Mouse (Mus musculus) monocyte, adult 2 months (primary cell): Measurements from ENCODE around the gene Tectb.
"Not testable (repeated sequence)": the region's sequence is repeated elsewhere in the genome, so short reads cannot be mapped to it uniquely, and the experiment has no call there.

Source experiments
- DNase-seq, 2 experiments: peaks; one replicate each; pipeline ENCODE4 v3.0.0; 2022; ENCODE audit warnings: low spot score in 2 of 2, low read depth in 1 of 2

Tectb gene

DNA sequence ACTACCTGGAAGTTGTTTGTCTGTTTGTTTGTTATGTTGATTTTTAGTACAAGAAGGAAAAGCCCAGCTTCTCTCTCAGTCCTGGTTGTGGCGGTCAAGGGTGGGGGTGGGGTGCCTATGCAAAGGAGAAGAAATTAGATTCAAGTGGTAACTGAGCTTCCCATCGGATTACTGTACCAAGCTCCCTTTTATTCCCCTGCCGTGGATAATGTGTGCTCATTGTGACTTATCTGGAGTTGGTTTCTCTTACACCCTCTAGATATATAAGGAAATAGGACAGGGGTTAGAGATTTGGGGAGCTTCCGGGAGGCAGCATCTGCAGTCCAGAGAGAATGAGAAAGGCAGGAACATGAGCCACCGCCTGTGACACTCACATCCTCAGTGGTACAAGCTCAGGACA lies at the start of gene Tectb:
Gene Tectb, plus strand, starts transcription at position 301 of the 400 bp plus-strand sequence.
- DNase-seq: no peak

DNA sequence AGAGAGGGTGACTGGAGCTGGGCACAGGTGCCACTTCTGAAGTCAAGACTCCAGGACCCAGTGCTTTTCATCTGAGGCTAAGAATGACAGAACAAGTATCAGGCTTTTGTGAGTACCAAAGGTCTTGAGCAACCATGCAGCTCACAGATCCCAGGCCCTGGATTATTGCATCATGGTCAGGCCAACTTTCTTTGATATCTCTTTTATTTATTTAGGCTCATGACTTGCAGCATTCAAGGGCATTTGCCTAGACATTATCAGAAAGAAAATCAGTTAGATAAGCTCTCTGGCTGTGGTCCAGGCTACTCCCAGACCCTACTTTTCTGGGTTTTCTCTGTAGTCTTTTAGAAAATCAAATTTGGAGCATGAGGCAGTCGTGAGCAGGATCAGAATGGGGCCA lies 48.8 kb upstream of the Tectb start:
- no peak for DNase-seq

DNA sequence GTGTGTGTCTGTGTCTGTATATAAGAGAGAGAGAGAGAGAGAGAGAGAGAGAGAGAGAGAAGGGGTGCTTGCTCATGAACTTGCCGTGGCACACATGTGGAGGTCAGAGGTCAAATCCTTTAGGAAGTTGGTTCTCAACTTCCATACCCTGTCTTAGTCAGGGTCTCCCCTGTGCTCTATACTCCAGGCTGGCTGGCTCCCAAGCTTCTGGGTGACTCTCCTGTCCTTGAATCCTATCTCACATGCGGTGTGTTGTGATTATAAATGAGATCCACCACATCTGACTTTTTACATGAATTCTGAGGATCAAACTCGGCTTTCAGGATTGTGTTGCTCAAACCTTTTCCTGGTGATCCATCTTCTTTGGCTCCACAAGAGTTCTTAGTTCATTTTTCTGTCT lies 48.1 kb upstream of the Tectb start:
- no peak for DNase-seq

DNA sequence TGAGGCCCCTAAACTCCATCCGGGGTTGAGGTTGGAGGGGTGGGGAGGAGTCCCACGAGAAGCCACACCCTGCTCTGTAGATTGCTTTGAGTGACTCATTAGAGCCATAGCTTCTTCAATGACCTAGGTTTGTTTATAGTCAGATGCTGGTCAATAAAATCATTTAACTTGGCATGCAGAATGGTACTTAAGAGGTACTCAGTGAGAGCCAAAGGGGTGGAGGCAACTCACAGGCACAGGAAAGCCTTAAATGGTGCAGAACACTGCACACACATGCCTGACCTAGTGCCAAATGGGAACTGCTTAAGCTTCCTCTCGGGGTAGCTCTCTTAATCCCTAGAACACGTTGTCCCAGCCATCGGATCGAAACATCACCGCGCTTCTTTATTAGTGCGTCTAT lies 46.0 kb upstream of the Tectb start:
- no peak for DNase-seq

DNA sequence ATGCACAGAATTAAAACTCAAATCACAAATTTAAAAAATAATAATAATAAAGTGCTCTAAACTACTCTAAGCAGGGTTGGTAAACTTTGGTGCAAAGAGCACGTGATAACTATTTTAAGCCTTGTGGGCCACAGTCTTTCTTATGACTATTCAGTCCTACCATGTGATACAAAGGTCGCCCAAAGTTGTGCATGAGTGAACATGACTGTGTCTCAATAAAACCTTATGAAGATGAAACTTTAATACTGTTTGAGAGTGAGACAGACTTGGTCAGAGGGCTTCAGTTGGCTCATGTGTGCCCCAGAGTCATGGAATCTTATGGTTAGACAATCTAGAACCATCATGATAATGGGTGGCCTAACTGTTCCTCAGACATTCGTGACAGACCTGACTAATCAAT lies 44.6 kb upstream of the Tectb start:
- no peak for DNase-seq

DNA sequence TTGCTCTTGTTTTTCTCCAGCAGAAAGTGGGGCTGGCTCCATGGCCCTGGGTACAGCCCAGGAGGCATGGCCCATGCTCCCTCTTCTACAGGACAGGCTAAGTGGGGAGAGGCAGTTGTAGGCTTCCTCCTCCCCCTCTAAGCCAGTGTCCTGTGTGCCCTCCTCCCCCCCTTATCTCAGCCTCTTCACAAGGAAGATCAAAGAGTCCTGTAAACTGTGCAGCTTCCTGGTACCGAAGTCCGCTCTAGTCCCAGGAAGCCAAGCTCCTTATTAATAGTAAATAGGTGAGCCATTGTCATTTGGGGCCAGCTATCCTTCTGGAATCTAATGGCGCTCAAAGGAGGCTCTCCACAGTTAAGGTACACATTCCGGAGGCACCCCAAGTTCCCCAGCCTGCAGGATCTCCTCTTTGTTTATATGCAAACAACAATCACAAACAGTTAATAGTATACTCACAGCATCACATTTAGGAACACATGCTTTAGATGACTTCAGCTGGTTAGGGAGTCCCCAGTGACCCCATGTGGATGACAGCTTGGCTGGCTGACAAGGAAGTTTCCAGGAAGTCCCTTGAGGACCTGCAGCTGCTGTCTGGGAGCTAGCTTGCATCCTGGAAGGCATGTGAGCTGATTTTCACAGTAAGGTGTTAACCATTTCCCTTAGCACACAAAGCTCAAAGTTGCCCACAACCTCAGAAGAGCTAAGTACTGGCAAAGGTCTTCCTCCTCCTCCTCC lies 43.7 kb upstream of the Tectb start:
- DNase-seq: no peak

DNA sequence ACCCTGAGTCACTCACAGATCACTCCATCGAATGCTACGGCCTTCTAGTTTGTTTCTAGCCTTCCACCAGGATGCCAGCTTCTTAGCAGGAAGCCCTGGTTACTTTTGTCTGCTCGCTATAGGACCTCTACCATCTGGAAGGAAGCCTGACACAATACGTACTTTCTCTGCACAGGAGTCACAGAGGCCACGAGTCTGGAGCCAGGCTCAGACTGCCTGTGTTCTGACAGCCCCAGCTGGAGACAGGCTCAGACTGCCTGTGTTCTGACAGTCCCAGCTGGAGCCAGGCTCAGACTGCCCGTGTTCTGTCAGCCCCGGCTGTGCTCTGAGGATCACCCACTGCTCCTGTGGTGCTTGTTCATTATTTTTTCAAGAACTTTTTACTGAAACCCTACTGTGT lies 42.6 kb upstream of the Tectb start:
- no peak for DNase-seq

DNA sequence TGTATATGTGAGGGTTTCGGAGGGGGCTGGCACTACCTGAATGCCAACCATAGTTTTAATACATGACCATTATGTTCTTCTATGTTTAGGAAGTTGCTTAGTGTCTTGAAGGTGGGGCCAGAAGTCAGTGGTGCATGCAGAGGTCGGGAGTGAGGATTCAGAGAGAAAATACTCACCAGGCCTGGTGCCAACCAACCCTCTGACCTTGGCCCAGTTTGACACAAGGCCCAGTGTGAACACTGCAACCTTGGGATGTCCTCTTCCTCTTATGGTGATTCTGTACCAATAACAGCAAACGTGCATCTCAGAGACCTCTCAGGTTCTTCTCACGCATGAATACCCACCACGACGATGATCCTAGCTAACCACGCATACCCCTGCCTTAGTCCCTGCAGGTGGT lies 42.0 kb upstream of the Tectb start:
- no peak for DNase-seq

DNA sequence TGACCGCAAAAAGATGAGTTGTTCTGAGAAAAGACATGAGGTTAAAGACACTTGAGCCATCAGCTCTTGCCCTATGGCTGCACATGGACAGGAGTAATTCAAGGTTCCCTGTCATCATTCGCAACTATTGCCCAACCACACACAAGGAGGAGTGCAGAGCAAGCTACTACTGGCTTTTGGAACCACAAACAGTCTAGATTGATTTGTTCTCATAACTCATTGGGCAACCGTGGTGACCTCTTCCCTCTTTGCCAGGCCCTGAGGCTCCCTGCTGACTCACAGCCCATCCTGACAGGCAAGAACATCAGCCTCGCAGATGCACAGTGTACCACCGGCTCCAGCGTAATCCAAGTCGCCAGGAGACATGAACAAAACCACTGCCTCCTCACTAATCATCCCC lies 41.2 kb upstream of the Tectb start:
- peak; percentile 8 to 61 for DNase-seq

DNA sequence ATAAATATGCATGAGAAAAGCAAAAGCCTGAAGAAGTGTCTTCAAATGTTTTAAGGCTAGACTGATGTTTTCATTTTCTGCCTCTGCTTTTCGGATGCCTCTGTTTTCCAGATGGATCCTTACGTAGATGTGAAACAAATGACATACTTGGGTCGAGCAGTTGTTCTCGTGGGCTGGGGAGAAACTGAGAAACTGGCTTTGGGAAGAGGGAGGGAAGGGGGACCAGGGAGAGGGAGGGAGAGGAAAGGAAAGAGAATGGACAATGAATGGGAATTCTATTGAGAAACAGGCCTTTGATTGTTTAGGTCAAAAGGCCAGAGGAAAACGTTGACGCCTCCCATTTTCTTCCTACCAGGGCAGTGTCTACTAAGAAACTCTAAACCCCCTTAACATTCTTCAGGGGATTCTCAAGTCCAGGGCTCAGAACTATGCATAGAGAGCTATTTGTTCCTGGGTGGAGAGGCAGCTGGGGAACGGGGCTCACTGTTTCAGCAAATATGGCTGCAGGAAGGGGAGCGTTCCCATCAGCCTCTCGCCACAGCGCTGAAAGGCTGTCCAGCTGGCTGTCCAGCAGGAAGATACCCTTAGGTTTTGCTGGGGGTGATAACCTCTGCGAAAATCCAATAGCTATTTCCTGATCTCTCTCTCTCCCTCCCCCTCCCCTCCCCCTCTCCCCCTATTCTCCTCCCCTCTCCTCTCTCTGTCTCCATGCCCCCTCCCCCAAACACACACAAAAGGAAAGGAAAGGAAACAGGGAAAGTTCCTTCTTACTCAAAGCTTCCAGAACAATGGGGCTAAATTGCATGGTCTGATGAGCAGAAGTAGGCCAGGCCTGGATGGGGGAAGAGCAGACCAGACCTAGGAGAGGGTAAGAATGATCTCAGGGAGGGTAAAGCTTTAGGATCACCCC lies 36.9 kb upstream of the Tectb start:
- DNase-seq: no peak

DNA sequence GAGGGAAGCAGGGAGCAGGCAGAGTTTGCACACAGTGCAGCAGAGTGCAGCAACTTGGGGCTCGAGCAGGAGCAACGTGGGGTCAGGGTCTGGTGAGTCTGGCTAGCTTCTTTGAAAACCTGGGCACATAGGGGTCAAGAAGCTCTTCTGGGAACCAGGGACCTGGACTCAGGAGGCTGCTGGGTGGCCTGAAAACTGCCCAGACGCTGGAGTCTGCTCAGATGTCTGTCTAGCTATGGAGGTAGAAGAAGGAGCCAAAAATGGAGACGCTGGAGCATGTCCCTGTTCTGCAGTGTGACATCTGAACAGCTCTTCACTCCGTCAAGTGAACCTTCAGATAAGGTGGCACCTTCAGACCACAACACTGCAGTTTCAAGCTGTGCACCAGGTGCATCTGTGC lies 35.8 kb upstream of the Tectb start:
- no peak for DNase-seq

DNA sequence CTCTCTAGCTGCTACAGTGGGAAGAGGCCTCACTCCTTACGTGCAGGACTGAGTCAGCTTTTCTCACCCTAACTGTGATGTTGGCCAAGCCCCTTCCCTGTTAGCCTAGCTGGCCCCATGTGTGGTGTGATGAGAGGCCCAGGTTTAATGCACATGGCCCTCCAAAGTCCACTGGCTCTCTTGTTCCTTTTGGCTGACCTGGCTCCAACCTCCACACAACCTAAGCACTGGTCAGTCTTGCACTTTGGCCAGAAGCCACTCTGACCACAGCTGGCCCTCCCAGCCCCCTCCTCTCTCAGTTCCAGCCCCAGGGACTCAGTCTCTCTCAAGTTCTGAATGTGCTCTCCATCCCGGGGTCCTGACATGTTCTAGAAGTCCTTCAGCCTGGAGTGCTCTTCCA lies 35.4 kb upstream of the Tectb start:
- DNase-seq: no peak

DNA sequence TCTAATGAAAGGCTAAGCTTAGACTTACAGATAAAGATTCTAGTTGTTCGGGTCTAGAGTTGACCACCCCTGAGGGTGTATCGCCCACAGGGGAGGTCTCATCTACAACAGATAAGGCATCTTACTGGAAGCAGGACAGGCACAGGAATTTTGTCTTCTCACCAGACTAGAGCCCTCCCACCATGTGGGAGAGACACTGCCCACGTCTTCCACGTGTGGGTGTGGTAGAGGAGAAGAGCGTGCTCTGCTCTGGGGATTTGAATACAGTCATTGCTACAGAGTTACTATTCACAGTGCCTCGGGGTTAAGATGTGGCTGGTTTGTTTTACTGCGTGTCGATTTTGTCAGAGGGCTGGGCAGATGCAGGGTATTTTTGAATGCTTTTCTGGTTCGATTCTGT lies 33.0 kb upstream of the Tectb start:
- DNase-seq: no peak

DNA sequence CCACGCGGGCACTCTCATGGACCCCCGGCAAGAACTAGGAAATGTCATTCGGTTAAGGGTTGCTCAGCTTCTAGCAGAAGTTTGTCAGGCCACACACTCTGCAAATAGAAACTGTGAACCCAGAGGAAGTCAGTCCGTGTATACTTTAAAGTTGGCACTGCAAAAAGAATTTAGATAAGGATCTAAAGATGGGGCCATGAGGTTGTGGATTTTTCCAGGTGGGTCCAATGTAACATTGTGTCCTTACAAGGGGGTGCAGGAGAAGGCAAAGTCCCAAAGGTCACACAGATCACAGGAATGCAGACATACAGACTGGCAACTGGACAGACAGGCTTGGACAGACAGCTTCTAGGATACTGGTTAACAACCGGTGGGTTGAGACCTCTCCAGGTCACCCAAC lies 32.4 kb upstream of the Tectb start:
- no peak for DNase-seq

DNA sequence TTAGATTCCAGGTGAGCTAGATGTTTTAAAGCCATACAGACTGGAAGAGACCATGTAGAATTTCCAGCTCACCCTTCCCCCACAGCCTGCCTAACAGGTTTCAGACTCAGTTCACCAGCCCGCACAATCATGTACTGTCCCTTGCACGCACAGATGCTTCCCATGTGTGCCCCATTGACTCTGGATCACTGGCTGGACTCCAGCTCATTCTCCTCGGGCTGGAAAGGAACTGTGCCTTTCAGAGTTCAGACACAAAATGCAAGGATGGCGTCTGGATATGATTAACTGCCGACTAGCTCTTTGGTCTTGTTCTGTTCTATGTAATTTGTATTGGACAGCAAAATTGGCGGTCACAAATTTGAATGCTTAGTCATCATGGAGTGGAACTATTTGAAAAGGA lies 30.9 kb upstream of the Tectb start:
- no peak for DNase-seq

DNA sequence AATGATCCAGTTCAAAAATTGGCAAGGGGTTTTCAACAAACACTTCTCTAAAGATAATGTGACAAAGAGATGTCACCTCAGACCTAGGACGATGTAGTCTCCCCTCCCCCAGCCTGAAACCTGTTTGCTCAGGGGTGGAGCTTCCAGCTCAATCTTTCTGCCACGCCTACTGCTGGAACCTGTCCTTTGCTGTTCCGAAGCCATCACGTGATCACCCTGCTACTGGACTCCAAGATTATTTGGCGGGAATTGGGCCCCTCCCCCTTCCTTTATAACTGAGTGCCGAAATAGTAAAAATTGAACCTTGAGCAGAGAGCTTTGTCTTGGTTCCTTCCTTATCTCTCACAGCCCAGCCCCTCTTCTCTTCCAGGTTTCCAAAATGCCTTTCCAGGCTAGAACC lies 28.3 kb upstream of the Tectb start:
- DNase-seq: not testable (repeated sequence)

DNA sequence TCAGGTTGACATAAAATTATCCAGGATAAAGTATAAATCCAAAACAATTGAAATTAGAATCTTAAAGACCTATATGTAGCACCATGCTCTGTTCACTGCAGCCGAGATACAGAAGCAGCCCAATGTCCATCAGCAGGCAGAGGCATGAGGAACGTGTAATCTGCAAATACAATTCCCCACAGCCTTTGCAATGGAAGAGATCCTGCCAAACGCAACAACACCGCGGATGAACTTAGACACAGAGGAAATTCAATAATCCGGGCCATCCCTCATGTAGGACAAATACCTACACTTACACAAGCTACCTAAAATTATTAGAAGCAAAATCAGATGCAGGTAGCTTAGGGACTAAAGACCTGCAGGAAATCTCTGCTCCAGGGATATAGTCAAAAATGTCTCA lies 27.6 kb upstream of the Tectb start:
- no peak for DNase-seq

DNA sequence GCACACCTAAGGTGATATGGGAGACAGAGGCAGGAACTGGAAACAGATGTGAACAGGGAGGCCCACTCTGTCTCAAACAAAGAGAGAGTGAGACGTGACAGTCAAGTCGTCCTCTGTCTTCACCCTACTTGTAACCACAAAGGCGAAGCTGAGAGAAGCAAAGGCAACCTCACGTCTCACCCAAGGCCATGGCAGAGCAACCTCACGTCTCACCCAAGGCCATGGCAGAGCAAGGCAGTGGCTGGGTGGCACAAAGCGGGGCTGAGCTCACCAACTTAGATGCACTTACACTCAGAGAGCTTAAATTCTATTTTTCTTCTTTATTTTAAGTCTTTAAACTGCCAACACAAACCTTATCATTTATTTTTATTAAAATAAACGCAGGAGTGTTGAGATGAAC lies 23.5 kb upstream of the Tectb start:
- no peak for DNase-seq

DNA sequence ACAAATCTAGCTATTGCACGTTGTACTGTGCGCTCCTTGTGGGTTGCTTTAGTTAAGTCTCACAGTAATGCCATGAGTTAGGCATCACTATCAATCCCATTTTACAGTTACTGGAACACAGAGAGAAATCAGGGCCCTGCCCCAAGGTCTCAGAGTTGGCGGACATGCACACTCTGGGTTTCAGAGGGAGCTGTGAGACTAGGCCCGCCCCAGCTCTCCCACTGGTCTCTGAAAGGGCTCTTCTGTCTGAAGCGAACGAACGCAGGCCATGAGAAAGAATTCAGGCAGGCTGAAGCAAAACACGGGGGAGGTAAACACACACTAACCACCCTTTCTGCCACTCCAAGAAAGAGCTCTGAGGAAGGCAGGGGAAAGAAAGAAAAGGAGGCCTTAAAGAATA lies 21.9 kb upstream of the Tectb start:
- DNase-seq: no peak

DNA sequence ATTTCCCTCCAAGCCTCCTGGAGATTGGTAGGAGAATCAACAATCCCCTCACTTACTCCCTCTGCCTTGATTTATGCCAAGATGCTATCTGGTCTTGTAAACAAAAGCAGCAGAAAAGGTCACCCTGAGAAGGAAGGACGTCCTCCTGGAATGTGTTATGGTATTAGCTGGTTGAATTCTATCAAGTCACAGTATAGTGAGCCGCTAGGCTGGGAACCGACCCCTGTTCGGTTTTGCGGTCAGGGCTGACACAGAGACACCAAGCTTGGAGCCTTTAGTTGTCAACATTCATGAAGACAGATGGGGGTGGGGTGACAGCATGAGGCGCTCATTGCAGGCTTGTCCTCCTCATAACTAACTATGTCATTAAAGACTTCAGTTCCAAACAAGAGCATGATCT lies 20.7 kb upstream of the Tectb start:
- DNase-seq: no peak

DNA sequence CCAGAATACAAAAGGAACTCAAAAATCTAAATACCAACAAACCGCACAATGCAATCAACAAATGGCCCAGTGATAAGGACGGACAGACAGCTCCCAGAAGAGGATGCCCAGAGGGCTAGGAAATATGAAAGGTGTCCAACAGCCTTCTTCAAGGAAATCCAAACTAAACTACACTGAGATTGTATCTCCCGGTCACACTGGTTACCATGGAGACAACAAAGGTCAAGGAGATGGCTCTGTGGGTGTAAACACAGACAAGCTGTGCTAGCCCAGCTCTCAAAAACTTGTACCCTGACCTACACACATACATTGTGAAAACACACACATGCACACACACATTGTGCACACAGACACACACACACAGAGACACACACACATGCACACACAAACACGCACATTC lies 18.3 kb upstream of the Tectb start:
- no peak for DNase-seq

DNA sequence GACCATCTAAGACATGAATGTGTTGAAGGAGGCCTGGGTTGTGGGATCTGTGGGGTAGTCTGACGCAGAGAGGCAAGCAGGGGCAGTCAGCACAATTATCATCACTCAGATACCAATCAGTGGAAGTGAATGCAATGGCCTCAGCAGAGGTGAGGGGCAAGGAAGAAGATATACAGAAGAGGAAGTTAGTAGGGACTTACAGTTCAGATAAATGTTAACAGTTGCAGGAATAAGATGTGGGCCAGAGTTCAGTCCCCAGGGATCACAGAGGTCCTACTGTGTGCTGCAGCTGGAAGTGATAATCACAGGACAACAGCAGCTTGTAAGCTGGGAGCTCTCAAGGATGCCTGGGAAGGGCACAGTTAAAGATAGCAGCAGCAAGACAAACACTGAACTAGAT lies 16.4 kb upstream of the Tectb start:
- no peak for DNase-seq
